Mouse (Mus musculus): ENCODE results near the gene Cxcl17.
"Not testable (repeated sequence)": the region's sequence is repeated elsewhere in the genome, so short reads cannot be mapped to it uniquely, and the experiment has no call there.

Cxcl17 gene

GRCm38 (mm10) chr7:25424429-25424828 lies 11.7 kb upstream of the Cxcl17 start:
- peak; percentile 70 to 84 for DNase-seq

- no peak for DNase-seq
These were observed 9.7 kb upstream of the Cxcl17 start for GRCm38 (mm10) chr7:25422286-25422841.

DNA sequence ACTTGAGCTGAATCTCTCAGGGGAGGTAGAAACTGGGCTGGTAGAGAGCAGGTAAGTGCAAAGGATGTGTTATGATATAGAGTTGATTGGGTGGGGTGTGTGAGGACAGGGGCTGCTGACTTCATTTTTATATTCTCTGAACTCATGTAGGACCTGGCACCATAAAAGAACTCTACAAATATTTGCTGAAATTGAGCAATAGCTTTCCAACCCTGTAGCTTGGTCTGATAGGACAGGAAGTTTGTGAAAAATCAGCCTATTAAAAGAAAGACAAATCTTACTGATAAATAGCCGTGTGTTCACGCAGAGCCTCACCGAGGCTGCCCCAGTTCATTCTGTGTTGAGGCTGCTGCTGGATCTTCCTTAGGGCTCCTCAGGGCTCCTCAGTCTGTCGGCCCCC lies 7.3 kb upstream of the Cxcl17 start:
- no peak for DNase-seq

DNA sequence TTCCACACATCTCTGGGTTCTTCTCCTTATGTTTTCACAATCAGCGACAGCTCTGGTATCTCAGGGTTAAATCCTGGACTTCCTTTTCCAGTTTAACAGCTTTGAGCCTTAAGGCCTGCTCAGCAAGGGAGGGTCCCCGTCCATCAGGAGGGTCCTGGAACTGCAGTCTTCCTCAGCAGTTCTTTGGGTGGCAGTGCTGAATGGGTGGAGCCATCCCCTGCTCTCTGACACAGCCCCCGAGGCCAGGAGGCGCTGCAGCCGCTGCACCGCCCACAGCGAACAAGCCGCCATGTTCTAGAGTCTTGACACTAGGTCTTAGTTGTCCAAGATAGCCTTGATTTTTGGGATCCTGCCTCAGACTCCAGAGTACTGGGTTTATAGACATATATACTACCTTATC lies 6.8 kb upstream of the Cxcl17 start:
- no peak for DNase-seq

DNA sequence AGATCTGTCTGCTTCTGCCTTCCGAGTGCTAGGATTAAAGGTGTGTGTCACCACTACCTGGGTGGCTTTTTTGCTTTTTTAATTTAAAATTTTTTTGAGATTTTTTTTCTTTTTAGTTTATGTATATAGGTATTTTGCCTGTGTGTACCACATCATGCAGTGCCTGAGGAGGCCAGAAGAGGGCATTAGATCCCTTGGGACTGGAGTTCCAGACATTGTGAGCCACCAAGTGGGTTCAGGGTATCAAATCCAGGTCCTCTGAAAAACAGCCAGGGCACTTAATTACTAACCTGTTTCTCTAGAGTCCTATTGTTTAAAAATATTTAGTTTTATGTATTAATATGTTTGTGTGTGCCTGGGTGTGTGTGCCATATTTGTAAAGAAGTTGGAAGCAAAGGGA lies 4.9 kb upstream of the Cxcl17 start:
- no peak for DNase-seq

- DNase-seq = no peak
These were observed 825 bp downstream of the Cxcl17 start for GRCm38 (mm10) chr7:25411861-25412260.

- DNase-seq = no peak
These were observed 1.6 kb downstream of the Cxcl17 start for GRCm38 (mm10) chr7:25410969-25411615.

DNA sequence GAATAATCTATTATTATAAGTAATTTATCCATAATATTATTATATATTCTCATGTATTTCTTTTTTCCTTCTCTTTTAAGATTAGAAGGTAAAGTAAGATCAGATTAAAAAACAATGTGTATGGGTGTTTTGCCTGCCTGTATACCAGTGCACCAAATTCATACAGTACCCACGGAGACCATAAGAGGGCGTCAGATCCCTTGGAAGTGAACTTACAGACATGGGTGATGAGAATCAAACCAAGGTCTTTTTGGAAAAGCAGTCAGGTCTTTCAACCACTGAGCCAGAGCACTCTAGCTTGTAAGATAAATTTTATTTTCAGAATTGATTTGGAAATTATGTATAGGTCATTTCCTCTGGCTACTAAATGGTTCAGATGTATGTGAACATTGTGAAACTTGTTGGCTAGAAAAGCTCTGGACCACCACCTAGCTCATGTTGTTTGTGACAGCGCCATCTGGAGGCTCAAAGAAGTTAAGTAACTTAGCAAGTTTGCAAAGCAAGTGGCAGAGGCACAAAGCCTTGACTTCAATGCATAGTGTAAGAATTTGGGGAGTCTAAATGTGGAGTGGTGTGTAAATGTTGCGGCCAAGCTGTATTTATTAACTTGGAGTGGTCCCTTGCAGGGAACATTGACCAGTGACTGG lies 3.4 kb downstream of the Cxcl17 start:
- DNase-seq = no peak

GRCm38 (mm10) chr7:25406468-25406867 lies 6.2 kb downstream of the Cxcl17 start:
- peak in 1 of 2 experiments; percentile 48 for DNase-seq

- peak; percentile 69 to 81 for DNase-seq
These were observed 10.0 kb downstream of the Cxcl17 start for GRCm38 (mm10) chr7:25402671-25403101.

DNA sequence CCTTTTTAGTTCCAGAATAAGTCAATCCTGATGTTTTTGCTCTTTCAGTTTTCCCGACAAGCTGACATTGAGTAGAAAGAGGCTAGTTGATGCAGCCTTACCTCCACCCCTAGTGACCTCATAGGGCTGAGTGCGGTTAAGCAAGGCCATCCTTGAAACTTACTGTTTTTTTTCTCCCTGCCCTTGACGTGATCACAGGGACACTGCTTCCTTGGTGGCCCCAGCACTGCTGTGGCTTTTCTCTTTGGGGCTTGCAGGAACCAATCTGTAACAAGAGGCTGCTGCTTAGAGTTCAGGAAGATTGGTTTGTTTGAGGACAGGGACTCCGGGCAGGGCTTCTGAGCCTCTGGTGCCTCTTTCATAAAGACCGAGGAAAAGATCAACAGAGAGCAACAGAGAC lies 10.7 kb downstream of the Cxcl17 start:
- no peak for DNase-seq

- DNase-seq = no peak
These were observed 11.1 kb downstream of the Cxcl17 start for GRCm38 (mm10) chr7:25401551-25401950.

DNA sequence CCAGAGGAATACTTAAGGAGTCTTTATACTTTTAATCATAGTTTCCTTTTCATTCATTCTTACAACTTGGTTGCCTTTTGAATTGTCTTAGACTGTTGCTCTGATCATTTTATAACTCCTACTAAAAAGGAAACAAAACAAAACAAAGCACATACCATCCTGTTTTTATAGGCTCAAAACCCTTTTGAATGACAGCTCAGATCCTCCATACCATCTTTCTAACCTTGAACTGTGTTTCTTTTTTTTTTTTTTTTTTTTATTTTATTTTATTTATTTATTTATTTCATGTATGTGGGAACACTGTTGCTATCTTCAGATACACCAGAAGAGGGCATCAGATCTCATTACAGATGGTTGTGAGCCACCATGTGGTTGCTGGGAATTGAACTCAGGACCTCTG lies 13.7 kb downstream of the Cxcl17 start:
- DNase-seq = not testable (repeated sequence)

- no peak for DNase-seq
These were observed 14.1 kb downstream of the Cxcl17 start, which contains the start of gene Lipe for GRCm38 (mm10) chr7:25398610-25399009. Lipe (minus strand) TSS chr7:25398710.

GRCm38 (mm10) chr7:25396621-25397020 lies 16.1 kb downstream of the Cxcl17 start:
- no peak for DNase-seq

- DNase-seq = peak; percentile 96 to 97
These were observed 16.8 kb downstream of the Cxcl17 start for GRCm38 (mm10) chr7:25395558-25396521.

DNA sequence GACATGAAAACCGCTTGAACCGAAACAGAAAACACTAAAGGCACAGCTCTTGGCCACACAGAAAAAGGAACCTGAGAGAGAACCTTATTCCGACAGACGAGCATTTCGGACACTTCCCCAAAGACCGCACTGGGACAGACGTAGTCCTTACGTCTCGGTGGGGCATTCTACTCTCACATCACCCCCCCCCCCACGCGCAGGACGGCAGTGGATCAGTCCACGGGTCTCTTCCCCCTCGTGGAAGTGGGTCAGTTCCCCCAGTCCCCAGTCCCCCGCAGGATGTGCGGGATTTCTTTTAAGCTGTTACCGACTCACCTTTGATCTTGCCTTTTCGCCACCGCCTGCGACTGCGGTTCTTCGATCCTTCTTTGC lies 17.5 kb downstream of the Cxcl17 start:
- no peak for DNase-seq

DNA sequence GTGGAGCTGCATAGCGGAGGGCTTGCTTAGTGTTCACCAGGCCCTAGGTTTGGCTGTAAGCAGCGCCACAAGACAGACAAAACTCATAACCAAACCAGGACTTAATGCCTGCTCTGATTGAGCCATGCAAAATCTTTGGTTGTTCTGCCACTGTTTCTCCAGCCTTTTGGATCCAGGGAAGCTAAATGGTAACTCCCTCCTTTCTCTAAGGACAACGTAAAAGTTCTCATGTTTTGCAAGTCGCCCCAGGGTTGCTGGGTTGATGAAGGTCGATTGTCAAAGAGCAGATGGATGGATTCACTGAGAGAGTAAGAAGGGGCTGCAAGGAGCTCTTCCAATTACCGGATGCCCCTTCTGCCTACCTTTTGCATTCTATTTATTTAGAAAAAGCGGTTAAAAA lies 17.9 kb downstream of the Cxcl17 start:
- DNase-seq = no peak

GRCm38 (mm10) chr7:25393451-25394210 lies 19.1 kb downstream of the Cxcl17 start:
- DNase-seq = no peak

DNA sequence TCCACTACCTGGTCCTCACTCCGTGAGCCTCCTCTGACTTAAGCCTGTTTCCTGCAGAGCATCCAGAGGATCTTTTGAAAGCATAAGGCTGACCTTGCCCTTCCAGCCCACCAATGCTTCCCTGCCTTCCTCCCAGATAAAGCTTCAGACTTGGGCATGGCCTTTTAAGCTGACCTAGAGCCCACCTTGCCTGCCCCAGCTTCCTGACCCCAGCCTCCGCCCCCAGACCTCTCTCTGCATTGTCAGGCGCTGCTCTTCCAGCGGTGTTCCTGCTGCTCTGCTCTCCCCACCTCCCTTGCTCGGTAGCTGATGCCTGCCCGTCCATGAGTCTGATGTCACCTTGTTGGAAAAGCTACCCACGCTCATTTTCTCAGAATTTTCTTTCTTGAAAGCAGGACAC lies 19.8 kb downstream of the Cxcl17 start:
- no peak for DNase-seq

- DNase-seq = no peak
These were observed 20.7 kb downstream of the Cxcl17 start for GRCm38 (mm10) chr7:25391856-25392453.

DNA sequence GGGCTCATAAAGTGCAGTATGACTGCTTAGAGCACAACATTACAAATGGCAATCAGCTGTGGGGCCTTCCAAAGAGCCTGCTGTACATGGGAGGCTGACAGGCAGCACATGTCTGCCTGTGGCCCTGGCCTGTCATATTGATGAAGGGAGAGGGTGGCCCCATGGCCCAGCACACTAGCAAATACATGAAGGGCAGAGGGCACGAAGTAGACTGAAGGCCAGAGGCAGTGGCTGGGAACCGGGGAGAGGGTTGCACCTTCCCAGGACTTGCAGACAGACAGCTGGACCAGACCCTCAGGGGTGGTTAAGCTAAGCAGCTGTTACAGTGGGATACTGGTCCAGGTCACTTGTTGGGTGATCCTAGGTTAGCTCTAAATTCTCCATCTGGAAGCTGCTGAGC lies 21.7 kb downstream of the Cxcl17 start:
- DNase-seq = no peak
